9 mouse cellular contexts compared by ENCODE assay signal in genomic region chr5:35758081-35759053, GRCm38 (mm10). TPM values are rescaled to one million over a fixed set of nuclear protein-coding genes. Genes with fewer than 3 reads are reported as not detected.
DNase-seq lines count a peak whose midpoint lies in the region; ATAC-seq and TF ChIP-seq lines count a peak whose summit lies in the region.
"Had no signal": no experiment of that assay in that cellular context is flagged by ENCODE, and none has a peak within 500 bp of the region (broad histone marks: within the 10 kb centered on the region; RNA-seq: fewer than 3 reads in every experiment).

No protein-coding gene starts in this region.

- peak overlapping the region; percentile 85 for H3K4me2 ChIP-seq in hindbrain, embryonic 14.5 days (replicated peaks)
- H3K4me2 ChIP-seq in myocyte (ENCODE audit: low read depth), result peak overlapping the region; percentile 77

- no peaks in the 10 kb centered on the region for H3K79me2 ChIP-seq in myocyte (ENCODE audit: control insufficient read depth, insufficient read depth)

- peak overlapping the region; percentile 74 for H3K4me3 ChIP-seq in ES-Bruce4 (ENCODE audit: low read depth, low read length)
- peak overlapping the region; percentile 65 for H3K4me3 ChIP-seq in forebrain, embryonic 10.5 days
- H3K4me3 ChIP-seq in hindbrain, embryonic 14.5 days (replicated peaks; ENCODE audit: low read length), result peak overlapping the region; percentile 64
- H3K4me3 ChIP-seq in myocyte, result peak overlapping the region; percentile 9

- TF ChIP-seq POLR2A in ES-Bruce4 (IDR thresholded peaks at IDR 0.05; ENCODE audit: insufficient read depth, low read length) (no peak), myocyte (IDR thresholded peaks at IDR 0.05; ENCODE audit: insufficient read length, low read depth) (no peak)

- peak; percentile 8 for DNase-seq in embryo, embryonic 10.5 days (ENCODE audit: low spot score)
- DNase-seq in embryo, embryonic 11 days, result no peak
- no peak for DNase-seq in forebrain, embryonic 10.5 days (ENCODE audit: extremely low spot score, low spot score)
- DNase-seq in hindbrain, embryonic 14.5 days (ENCODE audit: low spot score), result peak; percentile 35
- peak; percentile 75 to 77 for DNase-seq in left cerebral cortex, postnatal 36 days (ENCODE audit: low spot score in 2 of 2)
- DNase-seq in thymus, postnatal 25 days, result peak; percentile 43

- no peak for TF ChIP-seq EP300 in ES-Bruce4 (IDR thresholded peaks at IDR 0.05; ENCODE audit: insufficient read depth, low read depth, low read length)

- H3K9me3 ChIP-seq in ES-Bruce4 (replicated peaks; ENCODE audit: control insufficient read depth, insufficient read depth, low read length, poor library complexity, severe bottlenecking), result no peaks in the 10 kb centered on the region
- H3K9me3 ChIP-seq in forebrain, embryonic 10.5 days, result no peaks in the 10 kb centered on the region
- H3K9me3 ChIP-seq in hindbrain, embryonic 14.5 days (ENCODE audit: control insufficient read depth, low read length), result no peaks in the 10 kb centered on the region

- WGBS in forebrain, embryonic 10.5 days, result 3% methylated on average over 40 of the region's 40 CpGs
- WGBS in hindbrain, embryonic 14.5 days, result 2% methylated on average over 40 of the region's 40 CpGs

- ATAC-seq in hindbrain, embryonic 14.5 days (ENCODE audit: low FRiP score), result peak; percentile 31

- TF ChIP-seq CTCF in ES-Bruce4 (IDR thresholded peaks at IDR 0.05; ENCODE audit: low read depth, low read length), result no peak

- H3K4me1 ChIP-seq in ES-Bruce4 (ENCODE audit: control insufficient read depth, insufficient read depth, low read length), result peaks cover 2% of the 10 kb centered on the region
- H3K4me1 ChIP-seq in forebrain, embryonic 10.5 days, result peaks cover 29% of the 10 kb centered on the region
- no peaks in the 10 kb centered on the region; the same call in 1 of the 2 replicates for H3K4me1 ChIP-seq in hindbrain, embryonic 14.5 days (replicated peaks; ENCODE audit: control insufficient read depth, insufficient read depth, low read length)

- no peak overlapping the region for H3ac ChIP-seq in myocyte (ENCODE audit: control insufficient read depth, insufficient read length)

- intact Hi-C loops in left cerebral cortex, postnatal 36 days (cut with DNase I), result loop anchor here (5.0 kb wide), 1 partner anchor 39 kb away; no protein-coding TSS in a partner anchor

- H3K36me3 ChIP-seq in ES-Bruce4 (ENCODE audit: control insufficient read depth, insufficient read depth, low read length, poor library complexity, severe bottlenecking) (no peaks in the 10 kb centered on the region), myocyte (ENCODE audit: control insufficient read depth, insufficient read depth) (no peaks in the 10 kb centered on the region)
- H3K36me3 ChIP-seq in forebrain, embryonic 10.5 days (replicated peaks), result no peaks in the 10 kb centered on the region
- no peaks in the 10 kb centered on the region for H3K36me3 ChIP-seq in hindbrain, embryonic 14.5 days (replicated peaks; ENCODE audit: control insufficient read depth, insufficient read depth)

- H3K27ac ChIP-seq in ES-Bruce4 (ENCODE audit: insufficient read depth, low read length), result no peak overlapping the region
- no peak overlapping the region for H3K27ac ChIP-seq in forebrain, embryonic 10.5 days
- peak overlapping the region; percentile 39; the same call in 1 of the 2 replicates for H3K27ac ChIP-seq in hindbrain, embryonic 14.5 days

- H3K9ac ChIP-seq in ES-Bruce4 (ENCODE audit: low read depth, poor library complexity, severe bottlenecking), result peak overlapping the region; percentile 26
- H3K9ac ChIP-seq in hindbrain, embryonic 14.5 days, result peak overlapping the region; percentile 67

- H3K27me3 ChIP-seq in ES-Bruce4 (ENCODE audit: control insufficient read depth, insufficient read depth, low read length, poor library complexity, severe bottlenecking) (no peaks in the 10 kb centered on the region), myocyte (ENCODE audit: control insufficient read depth, insufficient read depth, insufficient read length) (peaks cover 37% of the 10 kb centered on the region)
- peaks cover 60% of the 10 kb centered on the region for H3K27me3 ChIP-seq in forebrain, embryonic 10.5 days (ENCODE audit: poor library complexity, severe bottlenecking)
- H3K27me3 ChIP-seq in hindbrain, embryonic 14.5 days (ENCODE audit: control insufficient read depth, insufficient read depth, low read length), result peaks cover 23% of the 10 kb centered on the region

TF ChIP-seq in myocyte, 11 proteins besides CTCF, POLR2A, EP300 and RAD21:
- TF ChIP-seq USF1 (IDR thresholded peaks at IDR 0.05; ENCODE audit: low read depth) (no peak), POLR2AphosphoS2 (IDR thresholded peaks at IDR 0.05; ENCODE audit: insufficient read length, low read depth) (no peak), TCF12 (IDR thresholded peaks at IDR 0.05; ENCODE audit: insufficient read depth, poor library complexity, severe bottlenecking) (no peak), CEBPB (IDR thresholded peaks at IDR 0.05; ENCODE audit: insufficient read depth, poor library complexity, severe bottlenecking) (no peak), MYOD1 (IDR thresholded peaks at IDR 0.05; ENCODE audit: control insufficient read depth in 1 of 3, insufficient read length in 2 of 3, low read depth in 2 of 3) (no peak), E2F4 (IDR thresholded peaks at IDR 0.05; ENCODE audit: insufficient read depth) (no peak)

RNA-seq across cellular contexts. Expression of gene Ablim2, which starts 0.7 kb away (rescaled TPM):
- polyA plus RNA-seq in ES-Bruce4 (2011; ENCODE audit: insufficient read depth, insufficient read length, low read depth, missing spikeins) (3.8 and 6.1 TPM in 2 replicates), myocyte (2012; fragmentation: generic; extraction: Trizol) (11.9 TPM)
- polyA plus RNA-seq in forebrain, embryonic 10.5 days (2016; fragmentation: Nextera tagmentation; extraction: Ambion mirVana), result 0.49 TPM in 1 of 2 replicates, not detected in the other
- 19.9 and 22.3 TPM in 2 replicates for polyA plus RNA-seq in hindbrain, embryonic 14.5 days (2014; fragmentation: Nextera tagmentation; extraction: Ambion mirVana)
- total RNA-seq in left cerebral cortex, postnatal 36 days (2021), result 100 to 1,000 TPM; 150 to 220 TPM
- total RNA-seq: MEL had no signal

RNA-seq across cellular contexts. Expression of gene Sh3tc1, which starts 18.6 kb away (rescaled TPM):
- polyA plus RNA-seq in ES-Bruce4 (2011; ENCODE audit: insufficient read depth, insufficient read length, low read depth, missing spikeins) (3.6 and 5.1 TPM in 2 replicates), myocyte (2012; fragmentation: generic; extraction: Trizol) (0.26 TPM)
- 3.9 and 4.5 TPM in 2 replicates for polyA plus RNA-seq in forebrain, embryonic 10.5 days (2016; fragmentation: Nextera tagmentation; extraction: Ambion mirVana)
- 2.5 and 3.0 TPM in 2 replicates for polyA plus RNA-seq in hindbrain, embryonic 14.5 days (2014; fragmentation: Nextera tagmentation; extraction: Ambion mirVana)
- 1 to 10 TPM; 3.0 to 3.3 TPM for total RNA-seq in left cerebral cortex, postnatal 36 days (2021)
- total RNA-seq: MEL had no signal

Comparison
In these comparisons a context has a peak if more than half of its experiments do, and no peak if none do; other contexts are left out.
1. DNase-seq: peak in embryo, embryonic 10.5 days (single experiment), hindbrain, embryonic 14.5 days (single experiment), left cerebral cortex, postnatal 36 days (2 of 2) and thymus, postnatal 25 days (single experiment); none in embryo, embryonic 11 days (single experiment) and forebrain, embryonic 10.5 days (single experiment).
2. H3K4me3 ChIP-seq: peak in every context shown above with its lines; median percentile 74 in ES-Bruce4; 65 in forebrain, embryonic 10.5 days; 64 in hindbrain, embryonic 14.5 days; 9 in myocyte.